Mouse (Mus musculus) MEL (cell line): Measurements from ENCODE around the gene Zdhhc17. TPM values are rescaled to one million over a fixed set of nuclear protein-coding genes. Genes with fewer than 3 reads are reported as not detected.

Experiments used
- DNase-seq: peaks from one replicate; pipeline ENCODE4 v3.0.0; 2011; ENCODE audit warnings: low read depth, low spot score
- H3K27ac ChIP-seq: 2 replicates; pipeline ENCODE4 v1.5.1; 2012; ENCODE audit warnings: low read depth, mild to moderate bottlenecking, control low read depth, low read length, moderate library complexity; ENCODE audit not compliant: control insufficient read depth
- H3K27me3 ChIP-seq, 2 experiments: fragments of 150-350 bp in 1 of 2; sonication (generic) in 1 of 2; 2 replicates each; pipeline ENCODE4 v1.6.1; 2012; ENCODE audit warnings: low read length in 2 of 2, mild to moderate bottlenecking in 2 of 2, improper control_type of control experiment in 1 of 2, moderate library complexity in 1 of 2; ENCODE audit not compliant: insufficient read depth in 2 of 2, control insufficient read depth in 1 of 2
- H3K36me3 ChIP-seq, 2 experiments: 2 replicates each; pipeline ENCODE4 v1.6.1; 2012 to 2014; ENCODE audit warnings: low read length in 2 of 2, improper control_type of control experiment in 1 of 2, inconsistent platforms in 1 of 2, mild to moderate bottlenecking in 1 of 2; ENCODE audit not compliant: insufficient read depth in 2 of 2, control insufficient read depth in 1 of 2
- H3K4me1 ChIP-seq, 2 experiments: fragments of 150-350 bp in 1 of 2; sonication (generic) in 1 of 2; 2 replicates each; pipeline ENCODE4 v1.6.1; 2012; ENCODE audit warnings: low read length in 2 of 2, improper control_type of control experiment in 1 of 2, mild to moderate bottlenecking in 1 of 2; ENCODE audit not compliant: insufficient read depth in 2 of 2, control insufficient read depth in 1 of 2
- H3K4me3 ChIP-seq, 2 experiments: fragments of 150-350 bp in 1 of 2; sonication (generic) in 1 of 2; 2 replicates each; pipeline ENCODE4 v1.5.1; 2012; ENCODE audit warnings: low read depth in 2 of 2, low read length in 2 of 2, mild to moderate bottlenecking in 2 of 2, moderate library complexity in 2 of 2, control low read depth in 1 of 2, improper control_type of control experiment in 1 of 2; ENCODE audit not compliant: control insufficient read depth in 1 of 2, insufficient read depth in 1 of 2
- H3K79me2 ChIP-seq: 2 replicates; pipeline ENCODE4 v1.6.1; 2012; ENCODE audit warnings: mild to moderate bottlenecking, low read length, moderate library complexity; ENCODE audit not compliant: control insufficient read depth, poor library complexity, insufficient read depth
- H3K9ac ChIP-seq: 2 replicates; pipeline ENCODE4 v1.6.1; 2012; ENCODE audit warnings: low read depth, mild to moderate bottlenecking, control low read depth, low read length, moderate library complexity; ENCODE audit not compliant: control insufficient read depth, poor library complexity, severe bottlenecking
- H3K9me3 ChIP-seq: fragments of 150-350 bp; sonication (generic); replicated peaks from 2 replicates; pipeline ENCODE4 v1.6.1; 2012; ENCODE audit warnings: mild to moderate bottlenecking, low read length, improper control_type of control experiment, moderate library complexity; ENCODE audit not compliant: insufficient read depth
- CHD1 ChIP-seq: IDR thresholded peaks from 2 replicates; pipeline ENCODE4 v1.6.1; 2012; ENCODE audit warnings: low read depth, mild to moderate bottlenecking, inconsistent platforms, low read length, improper control_type of control experiment
- CTCF ChIP-seq, 3 experiments: IDR thresholded peaks in 2 of 3; conservative IDR thresholded peaks in 1 of 3; 2 replicates each; pipeline ENCODE4 v1.5.1; 2011 to 2012; ENCODE audit warnings: low read length in 3 of 3, low read depth in 2 of 3, mild to moderate bottlenecking in 2 of 3, improper control_type of control experiment in 1 of 3, inconsistent platforms in 1 of 3, mixed read lengths in 1 of 3, moderate library complexity in 1 of 3; ENCODE audit not compliant: control insufficient read depth in 1 of 3, insufficient read depth in 1 of 3, poor library complexity in 1 of 3, severe bottlenecking in 1 of 3
- E2F4 ChIP-seq: IDR thresholded peaks from 2 replicates; pipeline ENCODE4 v1.6.1; 2011; ENCODE audit warnings: low read depth, low read length, improper control_type of control experiment, borderline replicate concordance
- ELF1 ChIP-seq: IDR thresholded peaks from 2 replicates; pipeline ENCODE4 v1.6.1; 2014; ENCODE audit warnings: low read depth, mild to moderate bottlenecking, inconsistent platforms, low read length, improper control_type of control experiment, moderate library complexity
- ETS1 ChIP-seq: IDR thresholded peaks from 2 replicates; pipeline ENCODE4 v1.6.1; 2012; ENCODE audit warnings: low read depth, mild to moderate bottlenecking, inconsistent platforms, low read length, improper control_type of control experiment, moderate library complexity
- GATA1 ChIP-seq: IDR thresholded peaks from 2 replicates; pipeline ENCODE4 v1.6.1; 2011; ENCODE audit warnings: low read depth, low read length, improper control_type of control experiment
- MAFK ChIP-seq: IDR thresholded peaks from 2 replicates; pipeline ENCODE4 v1.6.1; 2011; ENCODE audit warnings: low read depth, mild to moderate bottlenecking, low read length, improper control_type of control experiment, borderline replicate concordance
- MAZ ChIP-seq: IDR thresholded peaks from 2 replicates; pipeline ENCODE4 v1.6.1; 2012; ENCODE audit warnings: low read depth, mild to moderate bottlenecking, inconsistent platforms, low read length, improper control_type of control experiment
- MEF2A ChIP-seq: IDR thresholded peaks from 2 replicates; pipeline ENCODE4 v1.6.1; 2014; ENCODE audit warnings: low read depth, mild to moderate bottlenecking, inconsistent platforms, low read length, improper control_type of control experiment; ENCODE audit not compliant: poor library complexity, insufficient replicate concordance, severe bottlenecking; ENCODE audit errors: extremely low read depth
- MXI1 ChIP-seq: IDR thresholded peaks from 2 replicates; pipeline ENCODE4 v1.6.1; 2011; ENCODE audit warnings: mild to moderate bottlenecking, low read depth, low read length, improper control_type of control experiment
- MYB ChIP-seq: IDR thresholded peaks from 2 replicates; pipeline ENCODE4 v1.6.1; 2011; ENCODE audit warnings: mild to moderate bottlenecking, low read depth, low read length, improper control_type of control experiment
- MYC ChIP-seq: IDR thresholded peaks from 2 replicates; pipeline ENCODE4 v1.6.1; 2011; ENCODE audit warnings: low read depth, mild to moderate bottlenecking, low read length, improper control_type of control experiment, moderate library complexity
- NELFE ChIP-seq: IDR thresholded peaks from 2 replicates; pipeline ENCODE4 v1.6.1; 2011; ENCODE audit warnings: low read depth, low read length, improper control_type of control experiment
- NRF1 ChIP-seq: IDR thresholded peaks from 2 replicates; pipeline ENCODE4 v1.6.1; 2014; ENCODE audit warnings: low read depth, mild to moderate bottlenecking, inconsistent platforms, low read length, improper control_type of control experiment, moderate library complexity; ENCODE audit not compliant: poor library complexity, insufficient read depth, severe bottlenecking
- RCOR1 ChIP-seq: IDR thresholded peaks from 2 replicates; pipeline ENCODE4 v1.6.1; 2012; ENCODE audit warnings: low read depth, mild to moderate bottlenecking, inconsistent platforms, low read length, improper control_type of control experiment
- SMC3 ChIP-seq: IDR thresholded peaks from 2 replicates; pipeline ENCODE4 v1.6.1; 2011; ENCODE audit warnings: low read depth, low read length, improper control_type of control experiment
- TAL1 ChIP-seq: IDR thresholded peaks from 2 replicates; pipeline ENCODE4 v1.6.1; 2012; ENCODE audit warnings: mild to moderate bottlenecking, inconsistent platforms, low read length, moderate library complexity, mixed read lengths
- TCF12 ChIP-seq: IDR thresholded peaks from 2 replicates; pipeline ENCODE4 v1.6.1; 2014; ENCODE audit warnings: low read depth, mild to moderate bottlenecking, inconsistent platforms, low read length, improper control_type of control experiment, moderate library complexity
- USF1 ChIP-seq: IDR thresholded peaks from 2 replicates; pipeline ENCODE4 v1.6.1; 2014; ENCODE audit warnings: low read depth, mild to moderate bottlenecking, inconsistent platforms, low read length, improper control_type of control experiment, moderate library complexity
- USF2 ChIP-seq, 2 experiments: IDR thresholded peaks; 2 replicates each; pipeline ENCODE4 v1.6.1; 2011 to 2012; ENCODE audit warnings: improper control_type of control experiment in 2 of 2, low read length in 2 of 2, borderline replicate concordance in 1 of 2, inconsistent platforms in 1 of 2, low read depth in 1 of 2, mild to moderate bottlenecking in 1 of 2; ENCODE audit not compliant: insufficient read depth in 1 of 2
- ZC3H11A ChIP-seq: IDR thresholded peaks from 2 replicates; pipeline ENCODE4 v1.6.1; 2012; ENCODE audit warnings: low read depth, mild to moderate bottlenecking, inconsistent platforms, low read length, improper control_type of control experiment
- ZKSCAN1 ChIP-seq: IDR thresholded peaks from 2 replicates; pipeline ENCODE4 v1.6.1; 2012; ENCODE audit warnings: low read depth, mild to moderate bottlenecking, inconsistent platforms, low read length, improper control_type of control experiment, moderate library complexity
- ZNF384 ChIP-seq: IDR thresholded peaks from 2 replicates; pipeline ENCODE4 v1.6.1; 2012; ENCODE audit warnings: low read depth, mild to moderate bottlenecking, inconsistent platforms, low read length, improper control_type of control experiment
- polyA plus RNA-seq, 2 experiments: library from polyadenylated mRNA; stranded (reverse) in 1 of 2; unstranded in 1 of 2; fragments of >175 nt in 1 of 2; fragments of >200 nt in 1 of 2; gene quantifications; 2 replicates each; pipeline versions ENCODE4 v1.2.1 to v1.2.4; 2012; ENCODE audit warnings: low replicate concordance in 2 of 2, low read depth in 1 of 2; ENCODE audit not compliant: insufficient read length in 2 of 2, insufficient read depth in 1 of 2, missing spikeins in 1 of 2
- total RNA-seq: library from RNA; depleted of rRNA; stranded (reverse); fragments of 300-350 nt; gene quantifications from 2 replicates; pipeline ENCODE4 v1.2.3, GENCODE M21; 2012

Zdhhc17 gene
- total and polyA plus RNA-seq, 3 experiments: 14.9 to 16.6 TPM; not detected in 1

- Histone ChIP-seq H3K4me3 (no peak overlapping the region), H3K36me3 (peaks cover 0 to 14% of the 10 kb centered on the region in 2 experiments; a peak in 2 of 4 replicates), H3K9ac (no peak overlapping the region), H3K27me3 (no peaks in the 10 kb centered on the region), H3K27ac (no peak overlapping the region), H3K4me1 (no peaks in the 10 kb centered on the region), H3K79me2 (no peaks in the 10 kb centered on the region), H3K9me3 (no peaks in the 10 kb centered on the region)
- no peak for DNase-seq
- TF ChIP-seq MEF2A: no peak
- TF ChIP-seq E2F4: no peak
- TF ChIP-seq USF2 (IDR thresholded peaks at IDR 0.05; ENCODE audit: borderline replicate concordance in 1 of 2, insufficient read depth in 1 of 2, low read depth in 1 of 2, low read length in 2 of 2): no peak
- TF ChIP-seq MXI1: no peak
- TF ChIP-seq CHD1: no peak
- TF ChIP-seq MYB: no peak
- no peak for TF ChIP-seq USF1
- TF ChIP-seq NELFE: no peak
- TF ChIP-seq TAL1: no peak
- no peak for TF ChIP-seq ZNF384
- TF ChIP-seq ZC3H11A: no peak
- no peak for TF ChIP-seq MAZ
- TF ChIP-seq GATA1: no peak
- TF ChIP-seq ZKSCAN1: no peak
- TF ChIP-seq CTCF (IDR thresholded peaks at IDR 0.05 in 2 of 3, conservative IDR thresholded peaks at IDR 0.05 in 1 of 3; ENCODE audit: control insufficient read depth in 1 of 3, insufficient read depth in 1 of 3, low read depth in 2 of 3, low read length in 3 of 3, poor library complexity in 1 of 3, severe bottlenecking in 1 of 3): no peak
- TF ChIP-seq ETS1: no peak
- TF ChIP-seq ELF1: no peak
- no peak for TF ChIP-seq MAFK
- no peak for TF ChIP-seq NRF1
- TF ChIP-seq MYC: no peak
These were observed 56.9 kb downstream of the Zdhhc17 start for GRCm38 (mm10) chr10:110952937-110953451.

DNA sequence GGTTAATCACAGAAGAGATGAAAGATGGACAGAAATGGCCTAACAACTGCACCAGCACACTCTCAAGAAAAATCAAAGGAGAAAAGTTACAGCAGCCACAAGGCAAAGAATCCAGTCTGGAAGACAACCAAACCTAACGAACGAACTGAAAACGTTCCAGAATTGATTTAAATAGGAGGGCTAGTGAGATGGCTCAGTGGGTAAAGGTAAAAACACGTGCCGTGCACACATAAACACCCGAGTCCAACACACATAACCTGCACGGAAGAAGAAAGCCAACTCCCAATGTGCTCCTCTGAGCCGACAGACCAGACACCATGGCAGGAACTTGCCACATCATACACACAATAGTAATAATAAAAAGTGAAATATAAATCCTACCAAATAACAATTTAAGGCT lies 57.7 kb downstream of the Zdhhc17 start:
- Histone ChIP-seq H3K79me2 (no peaks in the 10 kb centered on the region), H3K9ac (no peak overlapping the region), H3K27ac (no peak overlapping the region), H3K4me3 (no peak overlapping the region), H3K4me1 (no peaks in the 10 kb centered on the region), H3K36me3 (peaks cover 0 to 8% of the 10 kb centered on the region in 2 experiments; a peak in 2 of 4 replicates), H3K9me3 (no peaks in the 10 kb centered on the region), H3K27me3 (no peaks in the 10 kb centered on the region)
- TF ChIP-seq USF2 (IDR thresholded peaks at IDR 0.05; ENCODE audit: borderline replicate concordance in 1 of 2, insufficient read depth in 1 of 2, low read depth in 1 of 2, low read length in 2 of 2) (no peak), GATA1 (no peak), SMC3 (no peak), MYB (no peak), MXI1 (no peak), RCOR1 (no peak), TCF12 (no peak)
- DNase-seq: no peak
